Mouse (Mus musculus) G1E-ER4 (cell line): Measurements from ENCODE around the gene Met. TPM values are rescaled to one million over a fixed set of nuclear protein-coding genes. Genes with fewer than 3 reads are reported as not detected.

Experiments used
- GATA1 ChIP-seq: IDR thresholded peaks from one replicate; pipeline ENCODE4 v1.8.0; 2012; ENCODE audit warnings: low read length, inconsistent platforms
- polyA plus RNA-seq: library from polyadenylated mRNA; stranded (reverse); fragments of >175 nt; gene quantifications from 2 replicates; pipeline ENCODE4 v1.2.3, GENCODE M21; 2012

Gene Met
- polyA plus RNA-seq, 1 experiment = not detected

- no peak for TF ChIP-seq GATA1
Measured at GRCm38 (mm10) chr6:17508604-17509372, 45.2 kb downstream of the Met start.

- no peak for TF ChIP-seq GATA1
Measured at GRCm38 (mm10) chr6:17513381-17513780, 49.8 kb downstream of the Met start.

GRCm38 (mm10) chr6:17515775-17516460 is 52.3 kb downstream of the Met start:
- no peak for TF ChIP-seq GATA1

- no peak for TF ChIP-seq GATA1
Measured at GRCm38 (mm10) chr6:17521901-17522717, 58.5 kb downstream of the Met start.

- no peak for TF ChIP-seq GATA1
Measured at GRCm38 (mm10) chr6:17522917-17523316, 59.3 kb downstream of the Met start.

GRCm38 (mm10) chr6:17529490-17530269 is 66.1 kb downstream of the Met start:
- no peak for TF ChIP-seq GATA1

GRCm38 (mm10) chr6:17541615-17542014 is 78.0 kb downstream of the Met start:
- TF ChIP-seq GATA1 = no peak

GRCm38 (mm10) chr6:17542383-17542782 is 78.8 kb downstream of the Met start:
- TF ChIP-seq GATA1 = no peak

- TF ChIP-seq GATA1 = no peak
Measured at GRCm38 (mm10) chr6:17545480-17545879, 81.9 kb downstream of the Met start.

- no peak for TF ChIP-seq GATA1
Measured at GRCm38 (mm10) chr6:17546341-17546740, 82.7 kb downstream of the Met start.

- no peak for TF ChIP-seq GATA1
Measured at GRCm38 (mm10) chr6:17546825-17547224, 83.2 kb downstream of the Met start.

GRCm38 (mm10) chr6:17548786-17549185 is 85.2 kb downstream of the Met start:
- no peak for TF ChIP-seq GATA1

- no peak for TF ChIP-seq GATA1
Measured at GRCm38 (mm10) chr6:17549645-17550044, 86.0 kb downstream of the Met start.

- no peak for TF ChIP-seq GATA1
Measured at GRCm38 (mm10) chr6:17554263-17554662, 90.7 kb downstream of the Met start.

GRCm38 (mm10) chr6:17554757-17555156 is 91.2 kb downstream of the Met start:
- TF ChIP-seq GATA1 = no peak
